Mouse (Mus musculus) kidney, postnatal 25 days (tissue): ENCODE measurements at regions not wholly inside any gene's neighbourhood (a gene's known extent, or its start where the extent isn't known, plus 50 kb on each side); places are given as distances from the start of the nearest gene placed in this dataset.

Experiments used
- DNase-seq, 2 experiments: peaks; one replicate each; pipeline ENCODE4 v3.0.0; 2021; ENCODE audit warnings: mixed read lengths in 2 of 2

- no peak for DNase-seq
Measured at GRCm38 (mm10) chr9:47351036-47351435, 178.9 kb upstream of the Cadm1 start.

- no peak for DNase-seq
Measured at GRCm38 (mm10) chr9:47353017-47353416, 177.0 kb upstream of the Cadm1 start.

GRCm38 (mm10) chr9:47353972-47354371, 176.0 kb upstream of the Cadm1 start:
- DNase-seq, result no peak

GRCm38 (mm10) chr9:47354423-47354822, 175.6 kb upstream of the Cadm1 start:
- peak in 1 of 2 experiments; percentile 17 for DNase-seq

- DNase-seq, result no peak
Measured at GRCm38 (mm10) chr9:47354866-47355265, 175.1 kb upstream of the Cadm1 start.

GRCm38 (mm10) chr9:47357756-47358399, 172.1 kb upstream of the Cadm1 start:
- DNase-seq, result peak; percentile 20 to 56

- DNase-seq, result no peak
Measured at GRCm38 (mm10) chr9:47358400-47358767, 171.6 kb upstream of the Cadm1 start.

GRCm38 (mm10) chr9:47363086-47363485, 166.9 kb upstream of the Cadm1 start:
- no peak for DNase-seq

- no peak for DNase-seq
Measured at GRCm38 (mm10) chr9:47364762-47365161, 165.2 kb upstream of the Cadm1 start.

- DNase-seq, result no peak
Measured at GRCm38 (mm10) chr9:47367266-47367957, 162.6 kb upstream of the Cadm1 start.

- no peak for DNase-seq
Measured at GRCm38 (mm10) chr9:47368015-47368901, 161.7 kb upstream of the Cadm1 start.

- no peak for DNase-seq
Measured at GRCm38 (mm10) chr9:47372296-47372695, 157.7 kb upstream of the Cadm1 start.

GRCm38 (mm10) chr9:47374086-47374485, 155.9 kb upstream of the Cadm1 start:
- DNase-seq, result no peak

- DNase-seq, result no peak
Measured at GRCm38 (mm10) chr9:47376645-47377044, 153.3 kb upstream of the Cadm1 start.

GRCm38 (mm10) chr9:47378541-47378940, 151.4 kb upstream of the Cadm1 start:
- DNase-seq, result no peak

GRCm38 (mm10) chr9:47380361-47380760, 149.6 kb upstream of the Cadm1 start:
- no peak for DNase-seq

GRCm38 (mm10) chr9:47384185-47384854, 145.7 kb upstream of the Cadm1 start:
- DNase-seq, result no peak

- no peak for DNase-seq
Measured at GRCm38 (mm10) chr9:47386646-47387045, 143.3 kb upstream of the Cadm1 start.

GRCm38 (mm10) chr9:47387221-47387620, 142.8 kb upstream of the Cadm1 start:
- no peak for DNase-seq

GRCm38 (mm10) chr9:47387716-47388300, 142.2 kb upstream of the Cadm1 start:
- no peak for DNase-seq

GRCm38 (mm10) chr9:47389901-47390300, 140.1 kb upstream of the Cadm1 start:
- no peak for DNase-seq

GRCm38 (mm10) chr9:47391669-47392068, 138.3 kb upstream of the Cadm1 start:
- no peak for DNase-seq

GRCm38 (mm10) chr9:47399598-47399997, 130.4 kb upstream of the Cadm1 start:
- no peak for DNase-seq
